Mouse (Mus musculus) MEL (cell line): ENCODE data around the gene Npas4. TPM values are rescaled to one million over a fixed set of nuclear protein-coding genes. Genes with fewer than 3 reads are reported as not detected.

Experiments used
- DNase-seq: peaks from one replicate; pipeline ENCODE4 v3.0.0; 2011; ENCODE audit warnings: low read depth, low spot score
- H3K27ac ChIP-seq: 2 replicates; pipeline ENCODE4 v1.5.1; 2012; ENCODE audit warnings: low read depth, mild to moderate bottlenecking, control low read depth, low read length, moderate library complexity; ENCODE audit not compliant: control insufficient read depth
- H3K27me3 ChIP-seq, 2 experiments: fragments of 150-350 bp in 1 of 2; sonication (generic) in 1 of 2; 2 replicates each; pipeline ENCODE4 v1.6.1; 2012; ENCODE audit warnings: low read length in 2 of 2, mild to moderate bottlenecking in 2 of 2, improper control_type of control experiment in 1 of 2, moderate library complexity in 1 of 2; ENCODE audit not compliant: insufficient read depth in 2 of 2, control insufficient read depth in 1 of 2
- H3K36me3 ChIP-seq, 2 experiments: 2 replicates each; pipeline ENCODE4 v1.6.1; 2012 to 2014; ENCODE audit warnings: low read length in 2 of 2, improper control_type of control experiment in 1 of 2, inconsistent platforms in 1 of 2, mild to moderate bottlenecking in 1 of 2; ENCODE audit not compliant: insufficient read depth in 2 of 2, control insufficient read depth in 1 of 2
- H3K4me1 ChIP-seq, 2 experiments: fragments of 150-350 bp in 1 of 2; sonication (generic) in 1 of 2; 2 replicates each; pipeline ENCODE4 v1.6.1; 2012; ENCODE audit warnings: low read length in 2 of 2, improper control_type of control experiment in 1 of 2, mild to moderate bottlenecking in 1 of 2; ENCODE audit not compliant: insufficient read depth in 2 of 2, control insufficient read depth in 1 of 2
- H3K4me3 ChIP-seq, 2 experiments: fragments of 150-350 bp in 1 of 2; sonication (generic) in 1 of 2; 2 replicates each; pipeline ENCODE4 v1.5.1; 2012; ENCODE audit warnings: low read depth in 2 of 2, low read length in 2 of 2, mild to moderate bottlenecking in 2 of 2, moderate library complexity in 2 of 2, control low read depth in 1 of 2, improper control_type of control experiment in 1 of 2; ENCODE audit not compliant: control insufficient read depth in 1 of 2, insufficient read depth in 1 of 2
- H3K79me2 ChIP-seq: 2 replicates; pipeline ENCODE4 v1.6.1; 2012; ENCODE audit warnings: mild to moderate bottlenecking, low read length, moderate library complexity; ENCODE audit not compliant: control insufficient read depth, poor library complexity, insufficient read depth
- H3K9ac ChIP-seq: 2 replicates; pipeline ENCODE4 v1.6.1; 2012; ENCODE audit warnings: low read depth, mild to moderate bottlenecking, control low read depth, low read length, moderate library complexity; ENCODE audit not compliant: control insufficient read depth, poor library complexity, severe bottlenecking
- H3K9me3 ChIP-seq: fragments of 150-350 bp; sonication (generic); replicated peaks from 2 replicates; pipeline ENCODE4 v1.6.1; 2012; ENCODE audit warnings: mild to moderate bottlenecking, low read length, improper control_type of control experiment, moderate library complexity; ENCODE audit not compliant: insufficient read depth
- BHLHE40 ChIP-seq: IDR thresholded peaks from 2 replicates; pipeline ENCODE4 v1.6.1; 2012; ENCODE audit warnings: low read depth, mild to moderate bottlenecking, inconsistent platforms, low read length, improper control_type of control experiment, borderline replicate concordance
- CTCF ChIP-seq, 3 experiments: IDR thresholded peaks in 2 of 3; conservative IDR thresholded peaks in 1 of 3; 2 replicates each; pipeline ENCODE4 v1.5.1; 2011 to 2012; ENCODE audit warnings: low read length in 3 of 3, low read depth in 2 of 3, mild to moderate bottlenecking in 2 of 3, improper control_type of control experiment in 1 of 3, inconsistent platforms in 1 of 3, mixed read lengths in 1 of 3, moderate library complexity in 1 of 3; ENCODE audit not compliant: control insufficient read depth in 1 of 3, insufficient read depth in 1 of 3, poor library complexity in 1 of 3, severe bottlenecking in 1 of 3
- ELF1 ChIP-seq: IDR thresholded peaks from 2 replicates; pipeline ENCODE4 v1.6.1; 2014; ENCODE audit warnings: low read depth, mild to moderate bottlenecking, inconsistent platforms, low read length, improper control_type of control experiment, moderate library complexity
- ETS1 ChIP-seq: IDR thresholded peaks from 2 replicates; pipeline ENCODE4 v1.6.1; 2012; ENCODE audit warnings: low read depth, mild to moderate bottlenecking, inconsistent platforms, low read length, improper control_type of control experiment, moderate library complexity
- KAT2A ChIP-seq: conservative IDR thresholded peaks from 2 replicates; pipeline ENCODE4 v1.6.1; 2012; ENCODE audit warnings: low read depth, low read length, improper control_type of control experiment, inconsistent platforms
- MAFK ChIP-seq: IDR thresholded peaks from 2 replicates; pipeline ENCODE4 v1.6.1; 2011; ENCODE audit warnings: low read depth, mild to moderate bottlenecking, low read length, improper control_type of control experiment, borderline replicate concordance
- MYC ChIP-seq: IDR thresholded peaks from 2 replicates; pipeline ENCODE4 v1.6.1; 2011; ENCODE audit warnings: low read depth, mild to moderate bottlenecking, low read length, improper control_type of control experiment, moderate library complexity
- SIN3A ChIP-seq: IDR thresholded peaks from 2 replicates; pipeline ENCODE4 v1.6.1; 2012; ENCODE audit warnings: low read length, improper control_type of control experiment, inconsistent platforms
- SMC3 ChIP-seq: IDR thresholded peaks from 2 replicates; pipeline ENCODE4 v1.6.1; 2011; ENCODE audit warnings: low read depth, low read length, improper control_type of control experiment
- TAL1 ChIP-seq: IDR thresholded peaks from 2 replicates; pipeline ENCODE4 v1.6.1; 2012; ENCODE audit warnings: mild to moderate bottlenecking, inconsistent platforms, low read length, moderate library complexity, mixed read lengths
- ZC3H11A ChIP-seq: IDR thresholded peaks from 2 replicates; pipeline ENCODE4 v1.6.1; 2012; ENCODE audit warnings: low read depth, mild to moderate bottlenecking, inconsistent platforms, low read length, improper control_type of control experiment
- polyA plus RNA-seq, 2 experiments: library from polyadenylated mRNA; stranded (reverse) in 1 of 2; unstranded in 1 of 2; fragments of >175 nt in 1 of 2; fragments of >200 nt in 1 of 2; gene quantifications; 2 replicates each; pipeline versions ENCODE4 v1.2.1 to v1.2.4; 2012; ENCODE audit warnings: low replicate concordance in 2 of 2, low read depth in 1 of 2; ENCODE audit not compliant: insufficient read length in 2 of 2, insufficient read depth in 1 of 2, missing spikeins in 1 of 2
- total RNA-seq: library from RNA; depleted of rRNA; stranded (reverse); fragments of 300-350 nt; gene quantifications from 2 replicates; pipeline ENCODE4 v1.2.3, GENCODE M21; 2012

Gene Npas4
- total and polyA plus RNA-seq, 3 experiments, result not detected

DNA sequence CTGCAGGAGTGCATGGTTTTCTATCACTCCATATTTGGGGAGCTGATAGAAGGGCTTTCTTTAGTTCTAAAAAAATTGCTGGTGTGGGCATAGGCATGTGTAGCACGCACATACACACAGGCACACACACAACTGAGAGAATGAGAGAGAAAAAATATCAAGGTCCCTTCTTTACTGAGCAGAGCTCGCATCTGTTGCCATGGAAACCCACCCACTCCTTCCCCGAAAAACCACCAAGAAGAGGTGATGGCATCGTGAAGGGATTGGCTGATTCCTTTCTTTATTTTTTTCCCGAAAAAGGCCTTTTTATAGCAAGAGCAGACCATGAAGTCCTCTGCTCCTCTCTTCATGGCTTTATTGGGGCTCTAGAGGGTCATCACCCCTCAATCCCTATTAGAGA, 3.9 kb upstream of the Npas4 start:
- Histone ChIP-seq H3K9me3 (no peaks in the 10 kb centered on the region), H3K4me1 (no peaks in the 10 kb centered on the region), H3K27me3 (peaks cover 0 to 12% of the 10 kb centered on the region in 2 experiments; a peak in 3 of 4 replicates), H3K36me3 (no peaks in the 10 kb centered on the region), H3K4me3 (no peak overlapping the region), H3K9ac (no peak overlapping the region), H3K27ac (no peak overlapping the region), H3K79me2 (no peaks in the 10 kb centered on the region)
- DNase-seq, result no peak
- TF ChIP-seq ETS1, result no peak
- no peak for TF ChIP-seq KAT2A
- TF ChIP-seq MAFK, result no peak
- TF ChIP-seq TAL1, result no peak
- no peak for TF ChIP-seq BHLHE40
- no peak for TF ChIP-seq SMC3

GRCm38 (mm10) chr19:4992904-4993303, 2.8 kb upstream of the Npas4 start:
- peaks cover 0 to 9% of the 10 kb centered on the region in 2 experiments; a peak in 3 of 4 replicates for H3K27me3 ChIP-seq
- peak; percentile 56 for DNase-seq
- no peak overlapping the region for H3K4me3 ChIP-seq
- H3K79me2 ChIP-seq, result no peaks in the 10 kb centered on the region
- TF ChIP-seq CTCF (IDR thresholded peaks at IDR 0.05 in 2 of 3, conservative IDR thresholded peaks at IDR 0.05 in 1 of 3; ENCODE audit: control insufficient read depth in 1 of 3, insufficient read depth in 1 of 3, low read depth in 2 of 3, low read length in 3 of 3, poor library complexity in 1 of 3, severe bottlenecking in 1 of 3) (0 out of 6 replicates have a peak, but pooled peaks of 1 of the 3 experiments have one; percentile 10), ZC3H11A (no peak)
- H3K27ac ChIP-seq, result no peak overlapping the region
- no peaks in the 10 kb centered on the region for H3K36me3 ChIP-seq
- H3K4me1 ChIP-seq, result no peaks in the 10 kb centered on the region
- H3K9me3 ChIP-seq, result no peaks in the 10 kb centered on the region
- no peak overlapping the region for H3K9ac ChIP-seq

DNA sequence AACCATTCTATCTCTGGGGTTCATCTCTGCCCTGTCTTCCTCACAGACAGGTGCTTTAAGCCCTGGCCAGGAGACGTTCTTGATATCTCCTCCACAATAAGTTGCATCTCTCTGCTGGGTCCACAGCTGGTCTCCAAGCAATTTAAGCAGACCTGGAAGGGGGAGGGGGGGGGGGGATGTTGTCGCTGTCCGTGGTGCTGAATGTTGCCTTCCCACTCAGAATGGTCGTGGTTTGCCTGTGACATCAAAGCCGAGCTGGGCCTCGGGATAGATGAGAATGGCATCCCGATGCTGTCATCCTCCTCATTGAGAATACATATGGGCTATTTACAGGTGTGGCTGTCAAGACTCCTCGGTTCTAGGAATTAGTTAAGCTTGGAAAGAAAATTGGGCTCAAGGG, 2.3 kb upstream of the Npas4 start:
- peak; percentile 36 for DNase-seq
- TF ChIP-seq SIN3A, result peak; percentile 47
- TF ChIP-seq ELF1, result no peak
- no peak for TF ChIP-seq MYC
- TF ChIP-seq ETS1, result no peak
- H3K27ac ChIP-seq, result no peak overlapping the region
- no peaks in the 10 kb centered on the region for H3K79me2 ChIP-seq
- no peaks in the 10 kb centered on the region for H3K4me1 ChIP-seq
- H3K27me3 ChIP-seq, result peaks cover 0 to 6% of the 10 kb centered on the region in 2 experiments; a peak in 3 of 4 replicates
- no peaks in the 10 kb centered on the region for H3K9me3 ChIP-seq
- no peak overlapping the region for H3K4me3 ChIP-seq
- no peak overlapping the region for H3K9ac ChIP-seq
- no peaks in the 10 kb centered on the region for H3K36me3 ChIP-seq
